Mouse (Mus musculus): ENCODE data around the gene Ankar.

Ankar gene

GRCm38 (mm10) chr1:72711684-72712083 is 11.3 kb upstream of the Ankar start:
- no peak for DNase-seq (ENCODE audit: extremely low spot score, low spot score)

GRCm38 (mm10) chr1:72710753-72711653 is 10.6 kb upstream of the Ankar start, which contains the start of gene Rpl37a:
Gene Rpl37a (plus strand): TSS chr1:72711290.
- peak; percentile 97 for DNase-seq (ENCODE audit: extremely low spot score, low spot score)

- DNase-seq (ENCODE audit: extremely low spot score, low spot score), result no peak
Measured at GRCm38 (mm10) chr1:72707525-72707924, 7.1 kb upstream of the Ankar start.

GRCm38 (mm10) chr1:72698651-72699050 is 1.7 kb downstream of the Ankar start:
- no peak for DNase-seq (ENCODE audit: extremely low spot score, low spot score)

- no peak for DNase-seq (ENCODE audit: extremely low spot score, low spot score)
Measured at GRCm38 (mm10) chr1:72696256-72696655, 4.1 kb downstream of the Ankar start.

- DNase-seq (ENCODE audit: extremely low spot score, low spot score), result no peak
Measured at GRCm38 (mm10) chr1:72673070-72673469, 27.3 kb downstream of the Ankar start.

GRCm38 (mm10) chr1:72640658-72641410 is 59.5 kb downstream of the Ankar start:
- DNase-seq (ENCODE audit: extremely low spot score, low spot score), result peak; percentile 79

GRCm38 (mm10) chr1:72635221-72635620 is 65.2 kb downstream of the Ankar start:
- DNase-seq (ENCODE audit: extremely low spot score, low spot score), result no peak

- no peak for DNase-seq (ENCODE audit: extremely low spot score, low spot score)
Measured at GRCm38 (mm10) chr1:72612172-72612571, 88.2 kb downstream of the Ankar start.

- no peak for DNase-seq (ENCODE audit: extremely low spot score, low spot score)
Measured at GRCm38 (mm10) chr1:72609887-72610877, 90.2 kb downstream of the Ankar start.

GRCm38 (mm10) chr1:72609129-72609528 is 91.2 kb downstream of the Ankar start:
- DNase-seq (ENCODE audit: extremely low spot score, low spot score), result no peak

- no peak for DNase-seq (ENCODE audit: extremely low spot score, low spot score)
Measured at GRCm38 (mm10) chr1:72606186-72606673, 94.1 kb downstream of the Ankar start.

GRCm38 (mm10) chr1:72602803-72603202 is 97.6 kb downstream of the Ankar start:
- no peak for DNase-seq (ENCODE audit: extremely low spot score, low spot score)

- no peak for DNase-seq (ENCODE audit: extremely low spot score, low spot score)
Measured at GRCm38 (mm10) chr1:72602186-72602585, 98.2 kb downstream of the Ankar start.

GRCm38 (mm10) chr1:72601233-72601632 is 99.1 kb downstream of the Ankar start:
- DNase-seq (ENCODE audit: extremely low spot score, low spot score), result no peak

GRCm38 (mm10) chr1:72600778-72601177 is 99.6 kb downstream of the Ankar start:
- no peak for DNase-seq (ENCODE audit: extremely low spot score, low spot score)

- DNase-seq (ENCODE audit: extremely low spot score, low spot score), result no peak
Measured at GRCm38 (mm10) chr1:72599146-72600101, 101.0 kb downstream of the Ankar start.

GRCm38 (mm10) chr1:72596231-72596630 is 104.1 kb downstream of the Ankar start:
- no peak for DNase-seq (ENCODE audit: extremely low spot score, low spot score)

GRCm38 (mm10) chr1:72595686-72596085 is 104.7 kb downstream of the Ankar start:
- DNase-seq (ENCODE audit: extremely low spot score, low spot score), result no peak
